Mouse (Mus musculus) heart, adult 2 months (tissue): Measurements from ENCODE around the gene Tiam1.
A peak's percentile ranks its signal among the peaks of the same experiment; 100 is the strongest.

Experiments used
- CTCF ChIP-seq: fragments of 200-600 bp; IDR thresholded peaks from 2 replicates; pipeline ENCODE4 v1.8.1; 2022; ENCODE audit warnings: antibody characterized with exemption, mild to moderate bottlenecking, moderate library complexity
- EP300 ChIP-seq: fragments of 200-500 bp; IDR thresholded peaks from 2 replicates; pipeline ENCODE4 v1.6.1; 2011; ENCODE audit warnings: low read depth, low read length, control low read depth; ENCODE audit not compliant: insufficient read depth
- POLR2A ChIP-seq: fragments of 200-500 bp; IDR thresholded peaks from 2 replicates; pipeline ENCODE4 v1.6.1; 2011; ENCODE audit warnings: mild to moderate bottlenecking, low read depth, low read length, control low read depth; ENCODE audit not compliant: insufficient read depth

- peak; percentile 27; the same call in 1 of the 2 replicates for TF ChIP-seq CTCF
- no peak for TF ChIP-seq EP300
- no peak for TF ChIP-seq POLR2A
These were observed 11.5 kb upstream of the Tiam1 start for GRCm38 (mm10) chr16:90155080-90155479.
